Mouse (Mus musculus) erythroid progenitor cell, adult 5-6 weeks (primary cell): ENCODE data around the gene Zfp59. TPM values are rescaled to one million over a fixed set of nuclear protein-coding genes. Genes with fewer than 3 reads are reported as not detected.
"Not testable (repeated sequence)": the region's sequence is repeated elsewhere in the genome, so short reads cannot be mapped to it uniquely, and the experiment has no call there.

Experiments
- ATAC-seq: replicated peaks from 2 replicates; pipeline ENCODE4 v1.8.0; 2016; ENCODE audit warnings: moderate number of reproducible peaks, mild to moderate bottlenecking, moderate TSS enrichment, inconsistent platforms; ENCODE audit not compliant: poor library complexity, low FRiP score, severe bottlenecking
- total RNA-seq, 2 experiments: library from RNA; stranded (forward) in 1 of 2; stranded (reverse) in 1 of 2; fragments of 150-400 nt in 1 of 2; fragments of 186-747, 209-891 nt in 1 of 2; gene quantifications; 2 replicates each; pipeline versions ENCODE4 v1.2.3 to v1.2.4; 2015 to 2017; ENCODE audit warnings: low replicate concordance in 2 of 2

Gene Zfp59
- total RNA-seq, 2 experiments from 2014 or later = 0.61 TPM; not detected in 1

DNA sequence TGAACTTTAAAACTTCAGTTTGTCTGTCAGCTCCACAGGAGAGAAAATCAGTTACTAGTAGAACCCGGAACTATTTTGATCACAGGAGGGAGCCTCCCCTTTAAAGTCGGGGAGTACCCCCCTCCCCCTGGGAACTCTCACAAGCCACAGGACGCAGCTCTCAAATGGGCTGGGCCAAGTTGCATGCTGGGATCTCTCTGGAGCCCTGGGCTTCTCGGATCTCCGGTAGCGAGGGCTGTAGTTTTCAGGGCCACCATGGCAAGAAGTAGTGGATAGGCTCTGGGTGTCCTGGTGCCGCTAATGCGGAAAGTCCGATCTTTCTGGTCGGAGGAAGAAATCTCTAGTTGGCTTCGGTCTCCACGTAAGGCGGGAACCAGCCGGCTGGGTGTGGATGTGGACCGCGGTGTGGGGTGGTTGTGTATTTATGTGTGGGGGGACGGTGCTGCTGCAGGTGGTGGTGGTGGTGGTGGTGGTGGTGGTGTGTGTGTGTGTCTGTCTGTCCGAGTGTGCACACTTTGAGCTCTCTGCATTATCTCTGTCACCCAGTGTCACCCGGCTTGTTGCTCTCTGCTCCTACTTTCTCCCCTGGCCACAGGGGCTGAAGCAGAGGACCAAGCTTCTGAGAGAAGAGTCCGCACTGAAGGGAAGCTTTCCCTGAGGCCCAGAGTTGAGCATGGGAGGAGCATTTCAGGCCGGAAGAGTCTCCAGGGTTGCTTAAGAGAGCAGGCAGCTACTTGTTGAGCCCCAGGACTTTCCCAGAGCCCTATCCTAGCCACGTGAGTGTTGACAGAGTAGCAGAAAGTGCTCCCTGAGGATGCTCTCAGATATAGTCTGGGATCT is 22.2 kb downstream of the Zfp59 start:
- peak; percentile 70 for ATAC-seq

DNA sequence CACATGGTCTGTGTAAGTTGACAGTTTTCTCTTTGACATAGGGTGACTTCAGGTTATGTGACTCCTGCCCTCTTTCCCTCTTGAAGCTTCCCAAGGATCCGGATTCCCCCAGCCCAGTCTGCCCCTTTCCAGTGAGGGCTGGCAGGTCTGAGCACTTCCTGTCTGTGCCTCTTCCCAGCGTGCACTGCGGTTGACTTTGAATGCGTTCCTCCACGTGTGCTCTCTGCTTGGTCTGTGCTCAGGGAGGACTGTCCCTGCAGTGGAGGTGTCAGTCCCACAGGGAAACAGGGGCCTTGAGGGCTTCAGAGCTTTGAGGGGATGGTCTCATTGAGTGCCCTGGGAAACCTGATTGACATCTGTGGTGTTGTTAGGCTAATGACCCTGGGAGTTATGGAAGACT is 24.2 kb downstream of the Zfp59 start:
- ATAC-seq = not testable (repeated sequence)

DNA sequence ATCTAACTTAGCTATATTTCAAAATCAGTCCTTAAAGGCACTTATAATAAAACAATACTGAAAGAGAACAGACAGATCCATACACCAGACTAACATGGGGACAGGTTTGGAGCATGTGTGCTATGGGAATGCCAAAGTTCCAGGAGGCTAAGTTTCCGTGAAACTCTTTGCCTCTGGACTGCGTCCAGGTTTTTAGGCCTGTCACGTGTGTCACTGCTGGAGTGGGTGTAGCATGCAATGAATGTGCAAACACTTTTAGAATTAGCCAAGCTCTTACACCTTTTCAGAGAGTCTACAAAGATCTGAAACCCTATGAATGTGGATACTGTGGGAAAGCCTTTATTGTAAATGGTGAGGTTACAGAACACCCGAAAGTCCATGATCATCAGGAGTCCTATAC is 43.3 kb downstream of the Zfp59 start:
- ATAC-seq = no peak

DNA sequence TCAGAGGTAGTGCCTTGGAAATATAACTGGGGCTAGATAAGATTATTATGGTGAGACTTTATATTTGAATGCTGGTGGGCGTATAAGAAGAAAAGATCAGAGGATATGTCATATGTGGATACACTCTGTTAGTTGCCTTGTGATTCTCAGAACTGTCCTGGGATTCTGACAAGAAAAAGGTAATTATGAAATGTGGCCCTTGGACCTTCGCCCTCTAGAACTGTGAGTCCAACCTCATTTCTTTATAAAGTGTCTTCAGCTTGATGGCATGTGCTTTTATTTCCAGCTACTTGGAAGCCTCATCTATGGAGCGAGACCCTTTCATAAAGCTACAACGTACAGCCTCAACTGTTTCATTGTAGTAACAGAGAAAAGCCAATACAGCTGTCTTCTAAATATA is 62.2 kb downstream of the Zfp59 start:
- no peak for ATAC-seq

DNA sequence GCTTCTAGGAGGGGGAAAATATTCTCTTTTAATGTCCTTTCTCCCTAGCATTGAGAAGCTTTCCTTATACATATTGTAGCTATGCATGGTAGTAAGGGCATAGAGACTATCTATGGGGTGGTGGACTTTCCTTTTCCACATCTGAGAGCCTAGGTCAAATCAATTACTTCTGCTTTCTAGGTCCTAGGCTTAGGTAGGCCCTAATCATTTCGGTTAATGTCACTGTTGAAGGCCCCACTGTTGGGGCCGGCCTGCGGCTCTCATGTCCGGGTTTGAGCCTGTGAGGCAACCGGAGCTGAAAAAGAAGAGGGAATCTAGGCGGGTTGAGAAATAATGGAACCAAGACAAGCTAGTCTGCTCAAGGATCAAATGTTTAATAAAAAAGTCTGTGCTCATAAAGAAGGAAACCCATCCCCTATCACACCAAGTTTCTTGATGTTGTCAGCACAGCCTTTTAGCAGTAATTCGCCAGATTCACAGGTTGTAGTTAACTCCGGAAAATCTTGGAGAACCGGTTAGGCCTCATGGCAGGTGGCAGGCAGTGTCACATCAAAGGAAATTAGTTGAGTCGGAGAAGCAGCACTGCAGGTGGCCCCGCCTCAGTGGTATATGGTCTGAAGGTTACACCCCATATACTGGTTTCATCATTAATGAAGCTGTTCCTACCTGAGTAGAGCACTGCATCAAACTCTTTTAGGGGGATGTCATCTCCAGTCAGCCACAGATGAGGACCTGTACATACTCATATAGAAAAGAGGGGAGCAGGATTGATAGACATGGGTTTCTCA is 66.8 kb downstream of the Zfp59 start:
- no peak for ATAC-seq

Other genes starting within 250 kb of the Zfp59 start
- gene Akt2, start 247.1 kb upstream of the Zfp59 start, total RNA-seq (2015; ENCODE audit: low replicate concordance) = 28.5 and 59.9 TPM in 2 replicates
- 25.1 and 48.1 TPM in 2 replicates for gene Akt2, start 247.1 kb upstream of the Zfp59 start, total RNA-seq (2017; ENCODE audit: low replicate concordance)
- gene Ttc9b, start 184.7 kb upstream of the Zfp59 start, total RNA-seq (2015; ENCODE audit: low replicate concordance) = not detected in 2 replicates
- gene Ttc9b, start 184.7 kb upstream of the Zfp59 start, total RNA-seq (2017; ENCODE audit: low replicate concordance) = not detected in 2 replicates
- 0.72 and 6.7 TPM in 2 replicates for gene Map3k10, start 164.0 kb upstream of the Zfp59 start, total RNA-seq (2015; ENCODE audit: low replicate concordance)
- gene Map3k10, start 164.0 kb upstream of the Zfp59 start, total RNA-seq (2017; ENCODE audit: low replicate concordance) = 0.13 TPM in 1 of 2 replicates, not detected in the other
- not detected in 2 replicates for gene Zfp607b, start 149.3 kb upstream of the Zfp59 start, total RNA-seq (2015; ENCODE audit: low replicate concordance)
- gene Zfp607b, start 149.3 kb upstream of the Zfp59 start, total RNA-seq (2017; ENCODE audit: low replicate concordance) = 1.7 TPM in 1 of 2 replicates, not detected in the other
- 0.36 and 6.3 TPM in 2 replicates for gene Zfp60, start 107.2 kb upstream of the Zfp59 start, total RNA-seq (2015; ENCODE audit: low replicate concordance)
- 0.39 and 2.8 TPM in 2 replicates for gene Zfp60, start 107.2 kb upstream of the Zfp59 start, total RNA-seq (2017; ENCODE audit: low replicate concordance)
- gene Zfp626, start 31.4 kb upstream of the Zfp59 start, total RNA-seq (2015; ENCODE audit: low replicate concordance) = 4.0 and 4.2 TPM in 2 replicates
- 2.1 and 3.0 TPM in 2 replicates for gene Zfp626, start 31.4 kb upstream of the Zfp59 start, total RNA-seq (2017; ENCODE audit: low replicate concordance)
- 0.72 and 2.5 TPM in 2 replicates for gene Zfp607a, start 18.9 kb downstream of the Zfp59 start, total RNA-seq (2015; ENCODE audit: low replicate concordance)
- 0.51 and 2.2 TPM in 2 replicates for gene Zfp607a, start 18.9 kb downstream of the Zfp59 start, total RNA-seq (2017; ENCODE audit: low replicate concordance)
- gene Zfp974, start 90.9 kb downstream of the Zfp59 start, total RNA-seq (2015; ENCODE audit: low replicate concordance) = not detected in 2 replicates
- gene Zfp974, start 90.9 kb downstream of the Zfp59 start, total RNA-seq (2017; ENCODE audit: low replicate concordance) = 1.8 TPM in 1 of 2 replicates, not detected in the other
- 2.1 and 6.5 TPM in 2 replicates for gene Zfp780b, start 140.6 kb downstream of the Zfp59 start, total RNA-seq (2015; ENCODE audit: low replicate concordance)
- 2.7 and 7.6 TPM in 2 replicates for gene Zfp780b, start 140.6 kb downstream of the Zfp59 start, total RNA-seq (2017; ENCODE audit: low replicate concordance)
- 0.36 and 0.84 TPM in 2 replicates for gene Zfp850, start 175.5 kb downstream of the Zfp59 start, total RNA-seq (2015; ENCODE audit: low replicate concordance)
- gene Zfp850, start 175.5 kb downstream of the Zfp59 start, total RNA-seq (2017; ENCODE audit: low replicate concordance) = 1.2 TPM in 1 of 2 replicates, not detected in the other
- gene Psmc4, start 211.5 kb downstream of the Zfp59 start, total RNA-seq (2015; ENCODE audit: low replicate concordance) = 77.1 and 114 TPM in 2 replicates
- gene Psmc4, start 211.5 kb downstream of the Zfp59 start, total RNA-seq (2017; ENCODE audit: low replicate concordance) = 48.6 and 65.1 TPM in 2 replicates
- gene Fcgbp, start 232.6 kb downstream of the Zfp59 start, total RNA-seq (2015; ENCODE audit: low replicate concordance) = not detected in 2 replicates
- gene Fcgbp, start 232.6 kb downstream of the Zfp59 start, total RNA-seq (2017; ENCODE audit: low replicate concordance) = not detected in 2 replicates